Mouse (Mus musculus) midbrain, embryonic 12.5 days (tissue): Measurements from ENCODE around the gene Calm3. TPM values are rescaled to one million over a fixed set of nuclear protein-coding genes. Genes with fewer than 3 reads are reported as not detected.

ENCODE experiments used
- ATAC-seq: fragments of 200-750 bp; cut with Nextera tagmentation; 2 replicates; pipeline ENCODE4 v1.8.0; 2017; ENCODE audit warnings: low read depth, moderate TSS enrichment, moderate library complexity; ENCODE audit not compliant: low FRiP score
- H3K27ac ChIP-seq: fragments of 300-500 bp; sonication (generic); replicated peaks from 2 replicates; pipeline ENCODE4 v1.5.1; 2016; ENCODE audit warnings: mild to moderate bottlenecking
- H3K27me3 ChIP-seq: fragments of 300-500 bp; sonication (generic); 2 replicates; pipeline ENCODE4 v1.6.1; 2016; ENCODE audit warnings: mild to moderate bottlenecking
- H3K36me3 ChIP-seq: fragments of 300-500 bp; sonication (generic); 2 replicates; pipeline ENCODE4 v1.6.1; 2016
- H3K4me1 ChIP-seq: fragments of 300-500 bp; sonication (generic); 2 replicates; pipeline ENCODE4 v1.6.1; 2016
- H3K4me2 ChIP-seq: fragments of 300-500 bp; sonication (generic); replicated peaks from 2 replicates; pipeline ENCODE4 v1.6.1; 2016; ENCODE audit warnings: mild to moderate bottlenecking, moderate library complexity
- H3K4me3 ChIP-seq: fragments of 300-500 bp; sonication (generic); 2 replicates; pipeline ENCODE4 v1.5.1; 2016; ENCODE audit warnings: mild to moderate bottlenecking
- H3K9ac ChIP-seq: fragments of 300-500 bp; sonication (generic); replicated peaks from 2 replicates; pipeline ENCODE4 v1.6.1; 2016; ENCODE audit warnings: mild to moderate bottlenecking, moderate library complexity
- H3K9me3 ChIP-seq: fragments of 300-500 bp; sonication (generic); 2 replicates; pipeline ENCODE4 v1.6.1; 2016; ENCODE audit warnings: mild to moderate bottlenecking
- WGBS: fragments of 180-500 bp; shearing (Covaris S2); methylation state at CpG from one replicate; pipeline ENCODE4 v1.1.7; 2016; 5-methylcytosine and 5-hydroxymethylcytosine counted together
- polyA plus RNA-seq: library from polyadenylated mRNA; unstranded; fragments of >200 nt; fragmentation: Nextera tagmentation; extraction: Ambion mirVana; gene quantifications from 2 replicates; pipeline ENCODE4 v1.2.1, GENCODE M21; 2016

Gene Calm3
- polyA plus RNA-seq, 1 experiment from 2014 or later = 224 TPM

DNA sequence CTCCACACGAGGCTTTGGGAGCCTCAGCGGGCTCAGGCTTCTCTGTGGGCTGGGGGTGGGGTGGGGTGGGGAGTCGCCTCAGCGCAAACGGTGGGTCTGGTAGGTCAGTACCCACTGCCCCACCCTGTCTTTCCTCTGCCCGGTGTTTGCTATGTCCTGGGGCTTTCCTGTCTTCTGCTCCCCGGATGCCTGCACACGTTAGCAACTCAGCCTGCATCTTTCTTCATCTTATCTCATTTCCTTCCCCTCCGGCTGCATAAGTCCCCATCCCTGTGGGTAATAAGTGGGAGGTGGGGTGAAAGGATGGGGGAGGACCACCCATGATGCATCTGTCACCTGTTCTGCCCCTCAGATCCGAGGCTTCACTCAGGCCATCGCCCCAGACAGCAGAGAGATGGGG is 15.5 kb downstream of the Calm3 start:
- Histone ChIP-seq H3K4me2 (peak overlapping the region; percentile 1; the same call in 1 of the 2 replicates), H3K9me3 (no peaks in the 10 kb centered on the region), H3K36me3 (no peaks in the 10 kb centered on the region), H3K4me3 (no peak overlapping the region), H3K4me1 (peaks cover 19% of the 10 kb centered on the region), H3K9ac (no peak overlapping the region), H3K27me3 (peaks cover 16% of the 10 kb centered on the region), H3K27ac (no peak overlapping the region)
- WGBS = 47% methylated on average over 11 of the region's 11 CpGs
- no peak for ATAC-seq

DNA sequence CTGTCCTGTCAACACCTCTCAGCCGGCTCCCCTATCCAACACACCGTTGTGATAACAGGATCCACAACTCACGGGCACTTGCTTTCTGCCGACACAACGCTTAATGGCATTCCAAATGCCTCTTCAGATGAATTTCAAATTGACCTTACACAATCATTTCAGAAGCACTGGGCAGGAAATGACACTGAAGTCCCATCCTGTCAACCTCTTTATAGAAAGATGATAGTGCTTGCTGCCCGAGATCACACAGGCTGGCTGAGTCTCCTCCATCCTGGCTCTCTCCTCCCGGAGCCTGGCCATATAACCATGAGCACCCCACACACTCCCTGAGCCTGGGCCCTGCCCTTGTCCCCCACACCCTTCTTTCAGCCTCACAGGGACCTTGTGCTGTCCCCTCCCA is 16.1 kb downstream of the Calm3 start:
- H3K4me3 ChIP-seq = no peak overlapping the region
- H3K27ac ChIP-seq = no peak overlapping the region
- no peak for ATAC-seq
- 80% methylated on average over 7 of the region's 7 CpGs for WGBS
- peaks cover 19% of the 10 kb centered on the region for H3K4me1 ChIP-seq
- no peak overlapping the region for H3K9ac ChIP-seq
- 0 out of 2 replicates have a peak overlapping the region, but pooled peaks have one; percentile 1 for H3K4me2 ChIP-seq
- no peaks in the 10 kb centered on the region for H3K9me3 ChIP-seq
- peaks cover 18% of the 10 kb centered on the region for H3K27me3 ChIP-seq
- H3K36me3 ChIP-seq = no peaks in the 10 kb centered on the region

GRCm38 (mm10) chr7:16906889-16907559 is 16.9 kb downstream of the Calm3 start:
- no peak for ATAC-seq
- no peak overlapping the region for H3K9ac ChIP-seq

DNA sequence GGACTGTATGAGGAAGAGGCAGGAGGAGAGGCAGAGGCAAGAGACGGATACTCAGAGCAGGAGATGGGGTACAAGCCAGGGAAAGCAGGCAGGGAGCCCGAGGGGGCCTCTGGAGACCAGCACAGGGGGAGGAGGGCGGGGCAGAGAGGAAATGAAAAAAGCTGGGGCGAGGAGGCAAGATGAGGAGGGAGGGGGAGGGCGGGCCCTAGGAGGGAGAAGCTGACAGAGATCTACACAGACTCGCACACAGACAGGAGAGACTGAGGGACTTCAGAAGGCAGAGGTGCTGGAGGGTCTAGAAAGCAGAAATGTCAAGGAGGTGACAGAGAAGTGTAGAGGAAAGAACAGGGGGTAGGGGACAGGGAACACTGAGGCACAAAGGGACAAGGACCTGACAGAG is 17.6 kb downstream of the Calm3 start, which contains the start of gene Ptgir:
TSS of gene Ptgir (plus strand) at position 210 of the 400 bp plus-strand sequence.
- WGBS = 10% methylated on average over 6 of the region's 6 CpGs
- 0 out of 2 replicates have a peak, but pooled peaks have one; percentile 34 for ATAC-seq
- Histone ChIP-seq H3K9ac (0 out of 2 replicates have a peak within 1 kb of the TSS, but pooled peaks have one; percentile 20), H3K4me1 (peaks cover 22% of the 10 kb centered on the region), H3K4me2 (no peak within 1 kb of the TSS), H3K4me3 (no peak within 1 kb of the TSS), H3K27me3 (peaks cover 24% of the 10 kb centered on the region), H3K36me3 (no peaks in the 10 kb centered on the region), H3K27ac (no peak within 1 kb of the TSS), H3K9me3 (no peaks in the 10 kb centered on the region)

More at GRCm38 (mm10) chr7:16906889-16907559, 16.9 kb downstream of the Calm3 start:
- H3K36me3 ChIP-seq = no peaks in the 10 kb centered on the region
- 96% methylated on average over 41 of the region's 41 CpGs for WGBS
- H3K4me3 ChIP-seq = no peak overlapping the region
- peaks cover 20% of the 10 kb centered on the region for H3K4me1 ChIP-seq
- H3K4me2 ChIP-seq = no peak overlapping the region
- H3K27ac ChIP-seq = no peak overlapping the region
- peaks cover 22% of the 10 kb centered on the region for H3K27me3 ChIP-seq
- no peaks in the 10 kb centered on the region for H3K9me3 ChIP-seq

DNA sequence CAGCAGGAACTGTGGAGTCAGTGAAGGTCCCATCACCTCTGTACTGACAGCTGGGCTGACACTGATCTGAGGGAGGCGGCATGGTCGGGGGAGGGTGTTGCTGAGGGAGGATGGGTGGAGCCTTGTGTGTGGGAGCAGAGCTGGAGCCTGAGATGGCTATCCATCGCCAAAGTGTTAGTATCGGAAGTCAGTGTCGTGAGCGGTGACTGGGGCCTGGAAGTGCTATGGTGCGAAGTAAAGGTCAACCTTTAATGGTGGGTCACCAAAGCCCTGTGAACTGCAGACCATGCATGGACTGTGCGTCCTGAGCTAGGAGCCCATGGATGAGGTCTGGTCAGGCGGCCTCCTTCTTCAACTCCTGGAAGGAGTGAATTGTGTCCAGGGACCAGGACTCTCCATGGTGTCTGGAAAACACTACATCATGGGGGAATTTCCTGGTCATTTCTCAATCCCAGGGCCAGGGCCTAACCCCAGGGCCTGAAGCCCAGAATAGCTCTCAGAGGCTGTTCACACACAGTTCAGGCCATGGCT is 18.4 kb downstream of the Calm3 start:
- Histone ChIP-seq H3K4me3 (no peak overlapping the region), H3K9me3 (no peaks in the 10 kb centered on the region), H3K36me3 (no peaks in the 10 kb centered on the region), H3K27me3 (peaks cover 24% of the 10 kb centered on the region), H3K4me2 (no peak overlapping the region), H3K9ac (no peak overlapping the region), H3K27ac (no peak overlapping the region), H3K4me1 (peaks cover 24% of the 10 kb centered on the region)
- WGBS = 55% methylated on average over 9 of the region's 9 CpGs
- ATAC-seq = no peak

- Histone ChIP-seq H3K9ac (no peak overlapping the region), H3K27ac (no peak overlapping the region), H3K4me3 (no peak overlapping the region), H3K9me3 (no peaks in the 10 kb centered on the region), H3K4me1 (peaks cover 34% of the 10 kb centered on the region), H3K4me2 (no peak overlapping the region), H3K27me3 (peaks cover 26% of the 10 kb centered on the region), H3K36me3 (no peaks in the 10 kb centered on the region)
- WGBS = 65% methylated on average over 9 of the region's 10 CpGs
- no peak for ATAC-seq
These were observed 19.7 kb downstream of the Calm3 start for GRCm38 (mm10) chr7:16904120-16904675.

GRCm38 (mm10) chr7:16903439-16903955 is 20.4 kb downstream of the Calm3 start:
- no peak overlapping the region for H3K9ac ChIP-seq
- peaks cover 20% of the 10 kb centered on the region for H3K27me3 ChIP-seq
- no peak overlapping the region for H3K4me2 ChIP-seq
- H3K27ac ChIP-seq = no peak overlapping the region
- WGBS = 85% methylated on average over 2 of the region's 2 CpGs
- H3K9me3 ChIP-seq = no peaks in the 10 kb centered on the region
- H3K4me1 ChIP-seq = peaks cover 34% of the 10 kb centered on the region
- no peak overlapping the region for H3K4me3 ChIP-seq
- no peak for ATAC-seq
- H3K36me3 ChIP-seq = no peaks in the 10 kb centered on the region

DNA sequence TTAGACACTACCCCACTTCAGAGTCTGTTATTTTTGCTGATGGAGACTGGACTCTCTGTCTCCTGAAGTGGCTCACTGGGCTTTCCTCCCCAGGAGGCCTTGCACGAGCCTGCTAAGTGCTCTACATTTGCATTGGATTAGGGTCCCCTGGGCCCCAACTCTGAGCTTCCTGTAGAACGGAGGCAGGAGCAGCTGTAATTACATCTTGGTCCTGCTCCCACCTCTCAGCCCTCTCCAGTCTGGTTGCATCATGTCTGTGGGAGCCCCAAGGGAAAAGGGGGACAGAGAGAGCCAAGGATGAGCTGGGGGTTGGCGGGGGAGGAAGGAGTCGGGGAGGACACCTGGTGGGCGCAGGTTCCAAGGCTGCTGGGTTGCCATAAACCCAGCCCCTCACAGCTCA is 23.4 kb downstream of the Calm3 start:
- Histone ChIP-seq H3K9me3 (no peaks in the 10 kb centered on the region), H3K36me3 (no peaks in the 10 kb centered on the region), H3K4me1 (peaks cover 22% of the 10 kb centered on the region), H3K9ac (no peak overlapping the region), H3K4me3 (no peak overlapping the region), H3K27me3 (peaks cover 19% of the 10 kb centered on the region), H3K4me2 (no peak overlapping the region), H3K27ac (peak overlapping the region; percentile 64)
- WGBS = 17% methylated on average over 5 of the region's 5 CpGs
- 0 out of 2 replicates have a peak, but pooled peaks have one; percentile 44 for ATAC-seq

- H3K27ac ChIP-seq = 0 out of 2 replicates have a peak overlapping the region, but pooled peaks have one; percentile 40
- H3K9me3 ChIP-seq = no peaks in the 10 kb centered on the region
- peak overlapping the region; percentile 24; the same call in 1 of the 2 replicates for H3K4me3 ChIP-seq
- WGBS = 29% methylated on average over 10 of the region's 10 CpGs
- peak overlapping the region; percentile 58 for H3K4me2 ChIP-seq
- peaks cover 52% of the 10 kb centered on the region for H3K27me3 ChIP-seq
- H3K4me1 ChIP-seq = peaks cover 50% of the 10 kb centered on the region
- ATAC-seq = no peak
- H3K36me3 ChIP-seq = no peaks in the 10 kb centered on the region
- 0 out of 2 replicates have a peak overlapping the region, but pooled peaks have one; percentile 12 for H3K9ac ChIP-seq
These were observed 28.4 kb downstream of the Calm3 start for GRCm38 (mm10) chr7:16895511-16895910.

- Histone ChIP-seq H3K4me1 (peaks cover 45% of the 10 kb centered on the region), H3K27ac (peak overlapping the region; percentile 40), H3K4me3 (peak overlapping the region; percentile 24), H3K9ac (0 out of 2 replicates have a peak overlapping the region, but pooled peaks have one; percentile 12), H3K9me3 (no peaks in the 10 kb centered on the region), H3K4me2 (peak overlapping the region; percentile 58), H3K36me3 (no peaks in the 10 kb centered on the region), H3K27me3 (peaks cover 57% of the 10 kb centered on the region)
- WGBS = 1% methylated on average over 24 of the region's 24 CpGs
- ATAC-seq = peak; percentile 24
These were observed 28.9 kb downstream of the Calm3 start for GRCm38 (mm10) chr7:16895000-16895399.

- peaks cover 41% of the 10 kb centered on the region for H3K4me1 ChIP-seq
- ATAC-seq = peak; percentile 69
- H3K4me2 ChIP-seq = peak overlapping the region; percentile 58
- peaks cover 58% of the 10 kb centered on the region for H3K27me3 ChIP-seq
- H3K4me3 ChIP-seq = peak overlapping the region; percentile 24; the same call in 1 of the 2 replicates
- H3K9me3 ChIP-seq = no peaks in the 10 kb centered on the region
- no peaks in the 10 kb centered on the region for H3K36me3 ChIP-seq
- WGBS = 0% methylated on average over 4 of the region's 4 CpGs
- peak overlapping the region; percentile 40 for H3K27ac ChIP-seq
- 0 out of 2 replicates have a peak overlapping the region, but pooled peaks have one; percentile 20 for H3K9ac ChIP-seq
These were observed 29.6 kb downstream of the Calm3 start for GRCm38 (mm10) chr7:16894279-16894678.

DNA sequence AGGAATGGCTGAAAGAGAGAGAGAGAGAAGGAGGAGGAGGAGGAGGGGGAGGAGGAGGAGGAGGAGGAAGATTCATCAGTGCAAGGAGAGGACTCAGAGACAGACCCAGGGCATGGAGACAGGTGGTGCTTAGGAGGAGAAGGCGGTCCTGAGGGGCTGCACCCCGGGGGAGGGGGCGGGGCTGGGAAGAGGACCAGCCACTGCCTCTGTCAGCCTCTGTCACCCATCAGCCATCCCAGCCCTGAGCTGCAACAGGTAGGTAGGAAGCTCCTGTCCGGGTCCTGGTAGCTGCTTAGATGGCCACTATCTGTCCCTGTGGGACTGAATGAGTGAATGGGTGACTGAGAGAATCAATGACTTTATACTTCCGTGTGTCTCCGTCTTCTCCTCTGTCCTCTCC is 30.3 kb downstream of the Calm3 start:
- Histone ChIP-seq H3K4me1 (peaks cover 41% of the 10 kb centered on the region), H3K9me3 (no peaks in the 10 kb centered on the region), H3K27me3 (peaks cover 62% of the 10 kb centered on the region), H3K27ac (peak overlapping the region; percentile 40), H3K4me3 (peak overlapping the region; percentile 24; the same call in 1 of the 2 replicates), H3K36me3 (no peaks in the 10 kb centered on the region), H3K4me2 (peak overlapping the region; percentile 58), H3K9ac (no peak overlapping the region)
- 0% methylated on average over 6 of the region's 6 CpGs for WGBS
- no peak for ATAC-seq
